Mouse (Mus musculus) WW6 (cell line): ENCODE results near the gene Cmya5.

ENCODE experiments used
- DNase-seq: peaks from one replicate; pipeline ENCODE4 v3.0.0-alpha.2; 2013; ENCODE audit warnings: low read depth, low spot score

Gene Cmya5

DNA sequence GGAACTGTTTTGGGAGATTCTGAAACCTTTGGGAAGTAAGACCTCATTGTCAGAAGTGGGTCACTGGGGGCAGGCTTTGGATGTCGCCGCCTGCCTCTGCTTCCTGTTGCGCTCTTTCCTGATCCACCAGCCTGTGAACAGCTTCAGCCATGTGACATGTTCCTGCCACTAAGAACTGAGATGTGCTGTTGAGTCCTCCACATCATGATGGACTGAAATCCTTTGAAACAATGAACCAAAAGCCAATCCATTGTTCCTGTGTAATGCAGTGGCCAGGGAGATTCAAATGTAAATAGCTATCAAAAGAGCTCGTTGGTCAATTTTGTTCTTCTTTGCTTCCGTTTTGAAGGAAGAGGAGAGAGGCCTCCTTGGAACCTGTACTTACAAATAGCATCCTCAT lies 151.7 kb downstream of the Cmya5 start:
- no peak for DNase-seq
